Mouse (Mus musculus) limb, embryonic 14.5 days (tissue): ENCODE data around the gene Cdh4. TPM values are rescaled to one million over a fixed set of nuclear protein-coding genes. Genes with fewer than 3 reads are reported as not detected.
A peak's percentile ranks its signal among the peaks of the same experiment; 100 is the strongest.

Experiments used
- ATAC-seq: fragments of 200-750 bp; cut with Nextera tagmentation; 2 replicates; pipeline ENCODE4 v1.8.0; 2017; ENCODE audit warnings: low read depth, moderate number of reproducible peaks, moderate TSS enrichment; ENCODE audit not compliant: low FRiP score
- DNase-seq: peaks from one replicate; pipeline ENCODE4 v3.0.0-alpha.2; 2015; ENCODE audit warnings: low spot score
- H3K27ac ChIP-seq: fragments of 300-500 bp; sonication (generic); replicated peaks from 2 replicates; pipeline ENCODE4 v1.5.1; 2014; ENCODE audit warnings: low read depth, mild to moderate bottlenecking, low read length, moderate library complexity, mixed read lengths
- H3K27me3 ChIP-seq: fragments of 300-500 bp; sonication (generic); 2 replicates; pipeline ENCODE4 v1.6.1; 2014; ENCODE audit warnings: low read length, mixed read lengths; ENCODE audit not compliant: control insufficient read depth, insufficient read depth
- H3K36me3 ChIP-seq: fragments of 300-500 bp; sonication (generic); 2 replicates; pipeline ENCODE4 v1.6.1; 2014; ENCODE audit warnings: mild to moderate bottlenecking, low read length, moderate library complexity, mixed read lengths; ENCODE audit not compliant: control insufficient read depth, insufficient read depth
- H3K4me1 ChIP-seq: fragments of 300-500 bp; sonication (generic); 2 replicates; pipeline ENCODE4 v1.6.1; 2014; ENCODE audit warnings: antibody characterized with exemption, low read length, mixed read lengths; ENCODE audit not compliant: control insufficient read depth, insufficient read depth
- H3K4me2 ChIP-seq: fragments of 300-500 bp; sonication (generic); replicated peaks from 2 replicates; pipeline ENCODE4 v1.6.1; 2014; ENCODE audit warnings: low read depth, mild to moderate bottlenecking, low read length, moderate library complexity; ENCODE audit not compliant: severe bottlenecking
- H3K4me3 ChIP-seq: fragments of 300-500 bp; sonication (generic); replicated peaks from 2 replicates; pipeline ENCODE4 v1.5.1; 2014; ENCODE audit warnings: low read length
- H3K9ac ChIP-seq: fragments of 300-500 bp; sonication (generic); 2 replicates; pipeline ENCODE4 v1.6.1; 2014; ENCODE audit warnings: mild to moderate bottlenecking, low read depth, low read length, moderate library complexity; ENCODE audit not compliant: severe bottlenecking
- H3K9me3 ChIP-seq: fragments of 300-500 bp; sonication (generic); 2 replicates; pipeline ENCODE4 v1.6.1; 2016; ENCODE audit warnings: low read length; ENCODE audit not compliant: control insufficient read depth
- POLR2A ChIP-seq: fragments of 200-500 bp; IDR thresholded peaks from 2 replicates; pipeline ENCODE4 v1.8.0; 2012; ENCODE audit warnings: inconsistent platforms, mild to moderate bottlenecking, moderate library complexity, borderline replicate concordance; ENCODE audit not compliant: insufficient read depth, insufficient read length; ENCODE audit errors: extremely low read depth
- WGBS: fragments of 180-500 bp; shearing (Covaris S2); extraction: QIAGEN DNeasy Blood & Tissue Kit; methylation state at CpG from one replicate; pipeline ENCODE4 v1.1.7; 2014; 5-methylcytosine and 5-hydroxymethylcytosine counted together
- polyA plus RNA-seq, 2 experiments: library from polyadenylated mRNA; depleted of rRNA in 1 of 2; stranded (reverse) in 1 of 2; unstranded in 1 of 2; fragments of >200 nt; fragmentation: Nextera tagmentation in 1 of 2; extraction: Ambion mirVana in 1 of 2; gene quantifications; 2 replicates each; pipeline versions ENCODE4 v1.2.1 to v1.2.3; 2012 to 2014

Cdh4 gene
- polyA plus RNA-seq, 2 experiments = 7.5 to 9.0 TPM

GRCm38 (mm10) chr2:179769137-179769536 lies 326.9 kb downstream of the Cdh4 start:
- DNase-seq (peak; percentile 87), ATAC-seq (peak; percentile 79)
- Histone ChIP-seq H3K9me3 (no peaks in the 10 kb centered on the region), H3K4me3 (no peak overlapping the region), H3K27me3 (peaks cover 13% of the 10 kb centered on the region; the same call in 1 of the 2 replicates), H3K4me1 (peaks cover 10% of the 10 kb centered on the region), H3K27ac (no peak overlapping the region), H3K9ac (no peak overlapping the region), H3K36me3 (no peaks in the 10 kb centered on the region), H3K4me2 (no peak overlapping the region)
- no peak for TF ChIP-seq POLR2A
- 54% methylated on average over 5 of the region's 5 CpGs for WGBS

- Histone ChIP-seq H3K36me3 (no peaks in the 10 kb centered on the region), H3K9ac (no peak overlapping the region), H3K9me3 (no peaks in the 10 kb centered on the region), H3K4me2 (no peak overlapping the region), H3K4me1 (peaks cover 11% of the 10 kb centered on the region), H3K27me3 (peaks cover 13% of the 10 kb centered on the region; the same call in 1 of the 2 replicates), H3K4me3 (no peak overlapping the region), H3K27ac (no peak overlapping the region)
- no peak for TF ChIP-seq POLR2A
- ATAC-seq (no peak), DNase-seq (no peak)
- 73% methylated on average over 8 of the region's 8 CpGs for WGBS
Observed at GRCm38 (mm10) chr2:179769943-179770342, 327.7 kb downstream of the Cdh4 start.

GRCm38 (mm10) chr2:179774440-179775110 lies 332.3 kb downstream of the Cdh4 start:
- Histone ChIP-seq H3K4me3 (no peak overlapping the region), H3K9ac (no peak overlapping the region), H3K9me3 (no peaks in the 10 kb centered on the region), H3K4me2 (no peak overlapping the region), H3K27me3 (no peaks in the 10 kb centered on the region), H3K27ac (no peak overlapping the region), H3K36me3 (no peaks in the 10 kb centered on the region), H3K4me1 (peaks cover 4% of the 10 kb centered on the region)
- ATAC-seq = peak; percentile 53; the same call in 1 of the 2 replicates
- no peak for DNase-seq
- TF ChIP-seq POLR2A = no peak
- whole genome bisulfite sequencing = 13% methylated on average over 13 of the region's 13 CpGs

GRCm38 (mm10) chr2:179775999-179776705 lies 333.9 kb downstream of the Cdh4 start:
- no peak for TF ChIP-seq POLR2A
- no peaks in the 10 kb centered on the region for H3K9me3 ChIP-seq
- H3K36me3 ChIP-seq = no peaks in the 10 kb centered on the region
- no peak for DNase-seq
- WGBS = 64% methylated on average over 10 of the region's 10 CpGs
- no peak overlapping the region for H3K4me2 ChIP-seq
- H3K9ac ChIP-seq = no peak overlapping the region
- ATAC-seq = no peak
- no peak overlapping the region for H3K27ac ChIP-seq
- H3K4me1 ChIP-seq = peaks cover 3% of the 10 kb centered on the region
- H3K4me3 ChIP-seq = no peak overlapping the region
- no peaks in the 10 kb centered on the region for H3K27me3 ChIP-seq

- Histone ChIP-seq H3K4me2 (no peak overlapping the region), H3K9ac (no peak overlapping the region), H3K36me3 (no peaks in the 10 kb centered on the region), H3K27ac (no peak overlapping the region), H3K9me3 (no peaks in the 10 kb centered on the region), H3K4me1 (peaks cover 3% of the 10 kb centered on the region), H3K27me3 (no peaks in the 10 kb centered on the region), H3K4me3 (no peak overlapping the region)
- DNase-seq = no peak
- ATAC-seq = no peak
- TF ChIP-seq POLR2A = no peak
- WGBS = 53% methylated on average over 9 of the region's 9 CpGs
Observed at GRCm38 (mm10) chr2:179779266-179779665, 337.0 kb downstream of the Cdh4 start.
